Mouse (Mus musculus): ENCODE data around the gene Map2k5. TPM values are rescaled to one million over a fixed set of nuclear protein-coding genes. Genes with fewer than 3 reads are reported as not detected.

Map2k5 gene
- polyA plus RNA-seq, 1 experiment from 2014 or later: 9.2 TPM

GRCm38 (mm10) chr9:63258768-63259167, 118.9 kb downstream of the Map2k5 start:
- Histone ChIP-seq H3K36me3 (replicated peaks) (no peaks in the 10 kb centered on the region), H3K4me2 (no peak overlapping the region), H3K4me1 (replicated peaks) (no peaks in the 10 kb centered on the region), H3K27ac (replicated peaks) (no peak overlapping the region), H3K9me3 (replicated peaks) (no peaks in the 10 kb centered on the region), H3K27me3 (no peaks in the 10 kb centered on the region), H3K9ac (no peak overlapping the region), H3K4me3 (replicated peaks) (no peak overlapping the region)
- no peak for ATAC-seq (ENCODE audit: insufficient read depth)
- 75% methylated on average over 3 of the region's 3 CpGs for WGBS (ENCODE audit: insufficient replicate concordance)

- H3K36me3 ChIP-seq (replicated peaks): no peaks in the 10 kb centered on the region
- no peak overlapping the region for H3K4me2 ChIP-seq
- H3K4me3 ChIP-seq (replicated peaks): no peak overlapping the region
- no peak overlapping the region for H3K9ac ChIP-seq
- ATAC-seq (ENCODE audit: insufficient read depth): no peak
- H3K9me3 ChIP-seq (replicated peaks): no peaks in the 10 kb centered on the region
- H3K4me1 ChIP-seq (replicated peaks): no peaks in the 10 kb centered on the region
- no peaks in the 10 kb centered on the region for H3K27me3 ChIP-seq
- H3K27ac ChIP-seq (replicated peaks): no peak overlapping the region
- WGBS (ENCODE audit: insufficient replicate concordance): 66% methylated on average over 4 of the region's 4 CpGs
Measured at GRCm38 (mm10) chr9:63257739-63258138, 120.0 kb downstream of the Map2k5 start.

- Histone ChIP-seq H3K4me1 (replicated peaks) (no peaks in the 10 kb centered on the region), H3K9ac (no peak overlapping the region), H3K27me3 (no peaks in the 10 kb centered on the region), H3K4me2 (no peak overlapping the region), H3K36me3 (replicated peaks) (0 out of 2 replicates have a peak, but pooled peaks cover 3% of the 10 kb centered on the region), H3K9me3 (replicated peaks) (no peaks in the 10 kb centered on the region), H3K27ac (replicated peaks) (no peak overlapping the region), H3K4me3 (replicated peaks) (no peak overlapping the region)
- 83% methylated on average over 19 of the region's 19 CpGs for WGBS (ENCODE audit: insufficient replicate concordance)
- ATAC-seq (ENCODE audit: insufficient read depth): no peak
Measured at GRCm38 (mm10) chr9:63250841-63251626, 126.7 kb downstream of the Map2k5 start.

GRCm38 (mm10) chr9:63248095-63248787, 129.5 kb downstream of the Map2k5 start:
- no peak overlapping the region for H3K4me3 ChIP-seq (replicated peaks)
- H3K4me2 ChIP-seq: no peak overlapping the region
- 0 out of 2 replicates have a peak, but pooled peaks cover 3% of the 10 kb centered on the region for H3K36me3 ChIP-seq (replicated peaks)
- ATAC-seq (ENCODE audit: insufficient read depth): no peak
- H3K27me3 ChIP-seq: no peaks in the 10 kb centered on the region
- no peaks in the 10 kb centered on the region for H3K4me1 ChIP-seq (replicated peaks)
- no peak overlapping the region for H3K9ac ChIP-seq
- no peak overlapping the region for H3K27ac ChIP-seq (replicated peaks)
- no peaks in the 10 kb centered on the region for H3K9me3 ChIP-seq (replicated peaks)

GRCm38 (mm10) chr9:63246568-63247169, 131.0 kb downstream of the Map2k5 start:
- Histone ChIP-seq H3K27ac (replicated peaks) (no peak overlapping the region), H3K4me3 (replicated peaks) (no peak overlapping the region), H3K27me3 (no peaks in the 10 kb centered on the region), H3K9me3 (replicated peaks) (no peaks in the 10 kb centered on the region), H3K9ac (no peak overlapping the region), H3K36me3 (replicated peaks) (0 out of 2 replicates have a peak, but pooled peaks cover 3% of the 10 kb centered on the region), H3K4me2 (no peak overlapping the region), H3K4me1 (replicated peaks) (no peaks in the 10 kb centered on the region)
- no peak for ATAC-seq (ENCODE audit: insufficient read depth)
- WGBS (ENCODE audit: insufficient replicate concordance): 30% methylated on average over 5 of the region's 5 CpGs

- Histone ChIP-seq H3K27me3 (no peaks in the 10 kb centered on the region), H3K9ac (no peak overlapping the region), H3K27ac (replicated peaks) (no peak overlapping the region), H3K4me1 (replicated peaks) (no peaks in the 10 kb centered on the region), H3K9me3 (replicated peaks) (no peaks in the 10 kb centered on the region), H3K4me3 (replicated peaks) (no peak overlapping the region), H3K4me2 (no peak overlapping the region), H3K36me3 (replicated peaks) (no peaks in the 10 kb centered on the region)
- WGBS (ENCODE audit: insufficient replicate concordance): 35% methylated on average over 6 of the region's 6 CpGs
- ATAC-seq (ENCODE audit: insufficient read depth): no peak
Measured at GRCm38 (mm10) chr9:63241961-63242360, 135.7 kb downstream of the Map2k5 start.

- H3K27ac ChIP-seq (replicated peaks): no peak overlapping the region
- H3K36me3 ChIP-seq (replicated peaks): no peaks in the 10 kb centered on the region
- WGBS (ENCODE audit: insufficient replicate concordance): 66% methylated on average over 8 of the region's 8 CpGs
- H3K4me3 ChIP-seq (replicated peaks): no peak overlapping the region
- H3K4me1 ChIP-seq (replicated peaks): no peaks in the 10 kb centered on the region
- no peak overlapping the region for H3K4me2 ChIP-seq
- no peaks in the 10 kb centered on the region for H3K9me3 ChIP-seq (replicated peaks)
- no peaks in the 10 kb centered on the region for H3K27me3 ChIP-seq
- ATAC-seq (ENCODE audit: insufficient read depth): no peak
- H3K9ac ChIP-seq: no peak overlapping the region
Measured at GRCm38 (mm10) chr9:63241241-63241640, 136.5 kb downstream of the Map2k5 start.

GRCm38 (mm10) chr9:63234356-63234755, 143.3 kb downstream of the Map2k5 start:
- Histone ChIP-seq H3K4me3 (replicated peaks) (no peak overlapping the region), H3K4me2 (no peak overlapping the region), H3K4me1 (replicated peaks) (no peaks in the 10 kb centered on the region), H3K9ac (no peak overlapping the region), H3K9me3 (replicated peaks) (no peaks in the 10 kb centered on the region), H3K36me3 (replicated peaks) (no peaks in the 10 kb centered on the region), H3K27ac (replicated peaks) (no peak overlapping the region), H3K27me3 (no peaks in the 10 kb centered on the region)
- 81% methylated on average over 5 of the region's 5 CpGs for WGBS (ENCODE audit: insufficient replicate concordance)
- ATAC-seq (ENCODE audit: insufficient read depth): no peak

- H3K4me3 ChIP-seq (replicated peaks): no peak overlapping the region
- no peak for ATAC-seq (ENCODE audit: insufficient read depth)
- H3K27ac ChIP-seq (replicated peaks): no peak overlapping the region
- H3K4me1 ChIP-seq (replicated peaks): no peaks in the 10 kb centered on the region
- H3K9ac ChIP-seq: no peak overlapping the region
- no peak overlapping the region for H3K4me2 ChIP-seq
- no peaks in the 10 kb centered on the region for H3K36me3 ChIP-seq (replicated peaks)
- H3K27me3 ChIP-seq: no peaks in the 10 kb centered on the region
- no peaks in the 10 kb centered on the region for H3K9me3 ChIP-seq (replicated peaks)
- WGBS (ENCODE audit: insufficient replicate concordance): 84% methylated on average over 15 of the region's 15 CpGs
Measured at GRCm38 (mm10) chr9:63230289-63230688, 147.4 kb downstream of the Map2k5 start.

- 74% methylated on average over 4 of the region's 4 CpGs for WGBS (ENCODE audit: insufficient replicate concordance)
- Histone ChIP-seq H3K4me1 (replicated peaks) (no peaks in the 10 kb centered on the region), H3K27ac (replicated peaks) (no peak overlapping the region)
Measured at GRCm38 (mm10) chr9:63229124-63229523, 148.6 kb downstream of the Map2k5 start.

GRCm38 (mm10) chr9:63222161-63222560, 155.5 kb downstream of the Map2k5 start:
- Histone ChIP-seq H3K9me3 (replicated peaks) (no peaks in the 10 kb centered on the region), H3K27ac (replicated peaks) (no peak overlapping the region), H3K36me3 (replicated peaks) (no peaks in the 10 kb centered on the region), H3K27me3 (no peaks in the 10 kb centered on the region), H3K4me1 (replicated peaks) (no peaks in the 10 kb centered on the region), H3K9ac (no peak overlapping the region), H3K4me3 (replicated peaks) (no peak overlapping the region), H3K4me2 (no peak overlapping the region)
- ATAC-seq (ENCODE audit: insufficient read depth): no peak
- 75% methylated on average over 6 of the region's 6 CpGs for WGBS (ENCODE audit: insufficient replicate concordance)

More at GRCm38 (mm10) chr9:63229124-63229523, 148.6 kb downstream of the Map2k5 start:
- H3K9ac ChIP-seq: no peak overlapping the region
- H3K4me2 ChIP-seq: no peak overlapping the region
- no peaks in the 10 kb centered on the region for H3K36me3 ChIP-seq (replicated peaks)
- H3K27me3 ChIP-seq: no peaks in the 10 kb centered on the region
- no peak for ATAC-seq (ENCODE audit: insufficient read depth)
- no peaks in the 10 kb centered on the region for H3K9me3 ChIP-seq (replicated peaks)
- no peak overlapping the region for H3K4me3 ChIP-seq (replicated peaks)

Data from liver, embryonic 15.5 days (tissue).